Mouse (Mus musculus) liver, postnatal 0 days (tissue): Measurements from ENCODE around the gene E2f4. TPM values are rescaled to one million over a fixed set of nuclear protein-coding genes. Genes with fewer than 3 reads are reported as not detected.

Experiments
- ATAC-seq: fragments of 200-750 bp; cut with Nextera tagmentation; 2 replicates; pipeline ENCODE4 v1.8.0; 2017; ENCODE audit warnings: mild to moderate bottlenecking, moderate library complexity
- DNase-seq: peaks from one replicate; pipeline ENCODE4 v3.0.0-alpha.2; 2016
- H3K27ac ChIP-seq: fragments of 300-500 bp; sonication (generic); 2 replicates; pipeline ENCODE4 v1.5.1; 2014; ENCODE audit warnings: antibody characterized with exemption, moderate library complexity, mild to moderate bottlenecking, low read depth
- H3K27me3 ChIP-seq: fragments of 300-500 bp; sonication (generic); 2 replicates; pipeline ENCODE4 v1.6.1; 2014; ENCODE audit warnings: low read length, control low read depth, mixed read lengths; ENCODE audit not compliant: insufficient read depth
- H3K36me3 ChIP-seq: fragments of 300-500 bp; sonication (generic); replicated peaks from 2 replicates; pipeline ENCODE4 v1.6.1; 2014; ENCODE audit warnings: mild to moderate bottlenecking, control low read depth, low read length, moderate library complexity, mixed read lengths; ENCODE audit not compliant: insufficient read depth
- H3K4me1 ChIP-seq: fragments of 300-500 bp; sonication (generic); 2 replicates; pipeline ENCODE4 v1.6.1; 2014; ENCODE audit warnings: antibody characterized with exemption, mild to moderate bottlenecking, control low read depth; ENCODE audit not compliant: insufficient read depth
- H3K4me2 ChIP-seq: fragments of 300-500 bp; sonication (generic); 2 replicates; pipeline ENCODE4 v1.6.1; 2014; ENCODE audit warnings: low read depth, mild to moderate bottlenecking, low read length, moderate library complexity, mixed read lengths
- H3K4me3 ChIP-seq: fragments of 300-500 bp; sonication (generic); 2 replicates; pipeline ENCODE4 v1.5.1; 2014; ENCODE audit warnings: low read depth, low read length
- H3K9ac ChIP-seq: fragments of 300-500 bp; sonication (generic); replicated peaks from 2 replicates; pipeline ENCODE4 v1.6.1; 2014; ENCODE audit warnings: mild to moderate bottlenecking, moderate library complexity
- H3K9me3 ChIP-seq: fragments of 300-500 bp; sonication (generic); 2 replicates; pipeline ENCODE4 v1.6.1; 2016; ENCODE audit warnings: mild to moderate bottlenecking, control low read depth, low read length, mixed read lengths
- CTCF ChIP-seq: sonication (generic); IDR thresholded peaks from 2 replicates; pipeline ENCODE4 v1.5.1; 2016; ENCODE audit warnings: antibody characterized with exemption, low read depth
- EP300 ChIP-seq: IDR thresholded peaks from 2 replicates; pipeline ENCODE4 v1.6.1; 2016; ENCODE audit warnings: antibody characterized with exemption, low read depth, mild to moderate bottlenecking
- WGBS: fragments of 180-500 bp; shearing (Covaris S2); extraction: QIAGEN DNeasy Blood & Tissue Kit; methylation state at CpG from one replicate; pipeline ENCODE4 v1.1.7; 2014; ENCODE audit not compliant: insufficient replicate concordance; 5-methylcytosine and 5-hydroxymethylcytosine counted together
- polyA plus RNA-seq: library from polyadenylated mRNA; unstranded; fragments of >200 nt; fragmentation: Nextera tagmentation; extraction: Ambion mirVana; gene quantifications from 2 replicates; pipeline ENCODE4 v1.2.1, GENCODE M21; 2015

The E2f4 gene
- 62.9 and 65.7 TPM in 2 replicates for polyA plus RNA-seq

DNA sequence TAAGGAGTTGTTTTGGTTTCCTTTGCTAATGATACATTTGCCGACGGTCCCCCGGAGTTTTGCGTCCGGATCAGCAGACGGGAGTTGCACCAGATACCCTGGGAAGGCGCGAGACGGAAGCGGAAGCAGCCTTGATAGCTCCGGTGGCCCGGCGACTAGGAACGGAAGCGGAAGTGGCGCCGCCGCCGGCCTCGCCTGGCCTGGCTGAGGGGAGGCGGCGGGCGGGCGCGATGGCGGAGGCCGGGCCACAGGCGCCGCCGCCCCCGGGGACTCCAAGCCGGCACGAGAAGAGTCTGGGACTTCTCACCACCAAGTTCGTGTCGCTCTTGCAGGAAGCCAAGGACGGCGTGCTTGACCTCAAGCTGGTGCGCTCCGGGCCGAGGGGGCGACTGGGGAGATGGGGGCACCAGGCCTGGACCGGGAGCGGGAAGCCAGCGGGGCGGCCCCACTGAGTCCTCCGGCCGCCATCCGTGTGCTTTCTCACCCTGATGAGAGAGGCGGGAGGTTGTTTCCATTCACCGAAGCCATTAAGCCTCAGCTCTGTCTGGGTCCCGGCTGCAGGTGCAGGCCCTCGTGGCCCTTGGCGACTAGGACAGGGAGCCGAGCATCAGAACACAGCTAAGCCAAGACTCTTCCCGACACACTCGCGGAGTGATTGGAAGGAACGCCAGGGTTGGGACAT, at the start of gene E2f4:
Gene E2f4 (plus strand): TSS at position 153 of the 682 bp plus-strand sequence.
- peak; percentile 81 for ATAC-seq
- H3K4me1 ChIP-seq = peaks cover 40% of the 10 kb centered on the region
- TF ChIP-seq EP300 (no peak), CTCF (0 out of 2 replicates have a peak, but pooled peaks have one; percentile 1)
- H3K9ac ChIP-seq = peak within 1 kb of the TSS; percentile 97
- H3K27me3 ChIP-seq = no peaks in the 10 kb centered on the region
- peak within 1 kb of the TSS; percentile 94 for H3K4me3 ChIP-seq
- DNase-seq = peak; percentile 95
- H3K4me2 ChIP-seq = peak within 1 kb of the TSS; percentile 90
- H3K27ac ChIP-seq = peak within 1 kb of the TSS; percentile 84
- peaks cover 37% of the 10 kb centered on the region for H3K36me3 ChIP-seq
- no peaks in the 10 kb centered on the region for H3K9me3 ChIP-seq
- under 1% methylated on average over 58 of the region's 58 CpGs for WGBS

DNA sequence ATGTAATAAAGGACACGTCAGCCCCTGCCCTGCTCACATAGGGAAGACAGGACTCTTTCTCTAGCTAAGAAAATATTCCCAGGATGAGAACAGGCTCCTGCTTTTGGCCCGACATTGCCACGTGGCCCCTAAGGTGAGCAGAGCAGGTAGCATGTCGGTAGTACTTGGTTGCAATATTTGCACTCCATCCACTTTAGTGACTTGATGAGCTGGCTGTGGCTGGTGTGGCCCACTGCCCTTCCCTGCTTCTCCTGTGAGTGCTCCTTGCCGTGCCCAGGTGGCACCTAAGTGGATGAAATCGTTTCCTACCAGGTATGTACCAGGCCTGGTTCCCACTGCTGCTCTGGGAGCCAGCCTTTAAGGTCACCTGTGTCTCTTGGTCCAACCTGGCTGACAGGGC, 45.5 kb upstream of the E2f4 start:
- H3K27ac ChIP-seq = no peak overlapping the region
- no peak overlapping the region for H3K4me3 ChIP-seq
- H3K4me2 ChIP-seq = no peak overlapping the region
- H3K27me3 ChIP-seq = no peaks in the 10 kb centered on the region
- no peak for TF ChIP-seq EP300
- TF ChIP-seq CTCF = no peak
- peaks cover 21% of the 10 kb centered on the region for H3K4me1 ChIP-seq
- no peak for DNase-seq
- ATAC-seq = no peak
- no peaks in the 10 kb centered on the region for H3K9me3 ChIP-seq
- H3K9ac ChIP-seq = no peak overlapping the region
- 93% methylated on average over 6 of the region's 6 CpGs for WGBS
- peaks cover 59% of the 10 kb centered on the region for H3K36me3 ChIP-seq

DNA sequence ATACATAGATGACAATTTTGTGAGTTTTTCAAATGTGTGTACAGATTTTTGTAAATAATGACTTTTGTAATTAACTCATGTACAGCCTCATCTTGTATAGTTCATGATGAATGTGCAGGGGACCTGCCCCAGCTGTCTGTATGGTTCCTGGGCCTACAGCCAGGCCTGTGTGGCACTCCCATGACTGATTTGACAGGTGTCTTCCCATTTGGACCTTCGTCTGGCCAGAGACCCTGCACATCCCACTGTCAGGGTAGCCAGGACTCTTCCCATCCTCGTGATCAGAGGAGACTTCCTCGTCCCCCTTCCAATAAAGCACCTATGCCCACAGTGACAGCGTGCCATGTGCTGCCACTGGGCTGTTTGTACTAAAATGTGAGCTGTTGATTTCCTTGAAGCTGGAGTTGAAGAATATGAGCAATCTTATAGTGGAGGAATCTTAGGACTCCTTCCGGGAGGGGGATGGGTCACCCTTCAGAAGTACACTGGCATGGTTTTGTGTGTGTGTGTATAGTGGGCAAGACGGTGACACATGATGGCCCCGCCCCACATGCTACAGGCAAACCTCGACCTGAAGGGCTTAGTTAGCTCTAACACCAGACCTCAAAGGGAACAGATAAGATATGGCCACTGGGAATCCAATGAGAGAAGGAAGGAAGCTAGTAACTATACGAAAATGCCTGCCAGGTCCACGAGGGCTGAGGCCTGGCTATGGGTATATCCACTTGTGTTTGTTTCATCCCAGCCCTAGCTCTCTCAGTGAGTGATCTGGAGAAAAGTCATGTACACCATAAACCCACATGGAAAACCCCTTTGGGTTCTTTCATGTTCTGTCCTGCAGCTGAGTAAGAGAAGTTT, 44.6 kb upstream of the E2f4 start:
- Histone ChIP-seq H3K9me3 (no peaks in the 10 kb centered on the region), H3K9ac (no peak overlapping the region), H3K36me3 (peaks cover 50% of the 10 kb centered on the region), H3K4me1 (peaks cover 21% of the 10 kb centered on the region), H3K27ac (no peak overlapping the region), H3K4me2 (no peak overlapping the region), H3K27me3 (no peaks in the 10 kb centered on the region), H3K4me3 (no peak overlapping the region)
- WGBS = 69% methylated on average over 10 of the region's 10 CpGs
- ATAC-seq (no peak), DNase-seq (no peak)
- no peak for TF ChIP-seq EP300
- no peak for TF ChIP-seq CTCF

DNA sequence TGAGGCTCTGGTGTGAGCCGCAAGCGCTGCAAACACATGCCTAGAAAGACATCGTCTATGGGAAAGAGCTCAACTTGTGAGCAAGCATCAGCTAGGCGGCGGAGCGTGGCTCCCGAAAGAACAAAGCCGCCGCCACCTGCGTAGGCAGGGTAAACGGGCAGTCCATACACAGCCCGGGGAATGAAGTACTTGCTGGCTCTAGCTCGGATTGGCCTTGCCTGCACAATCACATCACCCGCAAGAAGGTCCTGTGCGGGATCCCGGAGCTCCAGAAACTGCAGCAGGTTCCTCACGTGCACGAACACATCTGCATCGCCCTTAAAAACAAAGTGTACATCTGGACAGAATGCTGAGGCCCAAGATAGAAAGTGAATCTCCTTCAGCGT, 43.7 kb upstream of the E2f4 start:
- no peak for DNase-seq
- Histone ChIP-seq H3K4me3 (peak overlapping the region; percentile 58), H3K4me1 (peaks cover 23% of the 10 kb centered on the region), H3K9me3 (no peaks in the 10 kb centered on the region), H3K4me2 (peak overlapping the region; percentile 93), H3K36me3 (peaks cover 42% of the 10 kb centered on the region), H3K9ac (0 out of 2 replicates have a peak overlapping the region, but pooled peaks have one; percentile 59), H3K27me3 (peaks cover 3% of the 10 kb centered on the region; the same call in 1 of the 2 replicates), H3K27ac (no peak overlapping the region)
- no peak for ATAC-seq
- TF ChIP-seq CTCF (no peak), EP300 (no peak)
- 52% methylated on average over 20 of the region's 20 CpGs for WGBS

DNA sequence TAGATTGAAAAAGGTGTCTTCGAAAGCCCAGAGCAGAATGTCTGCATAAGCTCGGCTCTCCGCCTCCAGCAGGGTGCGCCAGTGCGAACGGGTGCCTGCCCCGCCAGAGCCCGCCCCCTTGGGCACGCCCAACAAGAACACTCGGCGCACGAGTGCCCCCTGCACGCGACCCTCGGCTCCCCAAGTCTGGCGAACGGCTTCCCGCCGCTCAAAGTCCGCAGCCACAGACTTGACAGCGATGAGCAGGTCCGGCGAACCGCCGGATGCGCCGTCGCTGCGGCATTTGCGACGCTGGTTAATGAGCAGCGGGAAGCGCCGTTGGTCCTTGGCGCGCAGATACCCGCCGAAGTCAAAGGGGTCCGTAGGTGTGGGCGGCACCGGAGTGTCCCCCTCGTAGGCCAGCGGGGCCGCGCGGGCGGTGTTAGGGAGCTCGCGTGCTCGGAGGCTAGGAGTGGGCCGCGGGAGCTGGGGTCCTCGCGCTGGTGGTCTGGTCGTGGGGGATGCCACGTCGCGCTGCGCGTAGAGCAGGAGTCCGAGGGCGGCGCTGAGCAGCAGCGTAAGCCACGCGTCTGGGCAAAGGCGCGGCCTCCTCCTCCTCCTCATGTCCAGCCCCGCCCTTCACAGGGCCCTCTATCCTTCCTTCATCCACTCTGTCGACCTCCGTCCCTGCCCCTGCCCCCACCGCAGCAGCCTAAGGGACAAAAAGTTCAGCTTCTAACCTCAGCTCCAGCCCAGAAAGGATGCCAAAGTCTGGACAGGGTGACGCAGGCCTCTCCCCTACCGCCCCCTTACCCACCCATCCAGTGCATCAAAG, 43.1 kb upstream of the E2f4 start:
- DNase-seq (peak; percentile 92), ATAC-seq (peak; percentile 87)
- TF ChIP-seq EP300 = no peak
- peak; percentile 91 for TF ChIP-seq CTCF
- under 1% methylated on average over 62 of the region's 74 CpGs for WGBS
- Histone ChIP-seq H3K9ac (peak overlapping the region; percentile 59), H3K27ac (peak overlapping the region; percentile 16), H3K4me1 (peaks cover 29% of the 10 kb centered on the region), H3K27me3 (peaks cover 9% of the 10 kb centered on the region), H3K4me2 (peak overlapping the region; percentile 93), H3K36me3 (peaks cover 36% of the 10 kb centered on the region), H3K4me3 (peak overlapping the region; percentile 58), H3K9me3 (no peaks in the 10 kb centered on the region)

DNA sequence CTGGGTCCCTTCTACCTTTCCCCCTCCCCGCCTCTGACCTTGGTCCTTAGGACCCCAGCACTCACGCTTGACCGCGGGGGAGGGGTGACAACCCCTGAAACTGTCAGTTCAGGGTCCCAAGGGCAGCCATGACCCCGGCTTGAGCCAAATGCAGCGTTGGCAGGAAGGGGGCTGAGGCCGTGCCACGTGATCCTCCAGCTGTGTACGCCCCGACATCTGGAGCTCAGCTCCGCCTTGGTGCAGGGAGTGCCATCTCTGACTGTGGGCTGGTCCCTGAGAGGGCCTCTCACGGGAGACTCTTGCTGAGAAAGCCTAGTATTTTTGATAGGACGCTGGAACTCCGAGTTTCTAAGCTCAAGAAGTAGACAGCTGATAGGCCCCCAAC, 42.5 kb upstream of the E2f4 start, which contains the start of gene B3gnt9:
Gene B3gnt9 (minus strand): TSS at position 188 of the 385 bp plus-strand sequence.
- H3K27ac ChIP-seq = peak within 1 kb of the TSS; percentile 41
- H3K36me3 ChIP-seq = peaks cover 30% of the 10 kb centered on the region
- H3K4me3 ChIP-seq = peak within 1 kb of the TSS; percentile 58
- TF ChIP-seq EP300 = no peak
- no peak for TF ChIP-seq CTCF
- peak; percentile 77 for DNase-seq
- WGBS = 2% methylated on average over 14 of the region's 14 CpGs
- peak within 1 kb of the TSS; percentile 93 for H3K4me2 ChIP-seq
- H3K9me3 ChIP-seq = no peaks in the 10 kb centered on the region
- H3K27me3 ChIP-seq = peaks cover 14% of the 10 kb centered on the region
- ATAC-seq = peak; percentile 80
- H3K9ac ChIP-seq = peak within 1 kb of the TSS; percentile 59
- H3K4me1 ChIP-seq = peaks cover 35% of the 10 kb centered on the region
